Mouse (Mus musculus) MEL (cell line): Measurements from ENCODE around the gene Prdx1. TPM values are rescaled to one million over a fixed set of nuclear protein-coding genes. Genes with fewer than 3 reads are reported as not detected.

Experiments used
- DNase-seq: peaks from one replicate; pipeline ENCODE4 v3.0.0; 2011; ENCODE audit warnings: low read depth, low spot score
- H3K27ac ChIP-seq: 2 replicates; pipeline ENCODE4 v1.5.1; 2012; ENCODE audit warnings: low read depth, mild to moderate bottlenecking, control low read depth, low read length, moderate library complexity; ENCODE audit not compliant: control insufficient read depth
- H3K27me3 ChIP-seq, 2 experiments: fragments of 150-350 bp in 1 of 2; sonication (generic) in 1 of 2; 2 replicates each; pipeline ENCODE4 v1.6.1; 2012; ENCODE audit warnings: low read length in 2 of 2, mild to moderate bottlenecking in 2 of 2, improper control_type of control experiment in 1 of 2, moderate library complexity in 1 of 2; ENCODE audit not compliant: insufficient read depth in 2 of 2, control insufficient read depth in 1 of 2
- H3K36me3 ChIP-seq, 2 experiments: 2 replicates each; pipeline ENCODE4 v1.6.1; 2012 to 2014; ENCODE audit warnings: low read length in 2 of 2, improper control_type of control experiment in 1 of 2, inconsistent platforms in 1 of 2, mild to moderate bottlenecking in 1 of 2; ENCODE audit not compliant: insufficient read depth in 2 of 2, control insufficient read depth in 1 of 2
- H3K4me1 ChIP-seq, 2 experiments: fragments of 150-350 bp in 1 of 2; sonication (generic) in 1 of 2; 2 replicates each; pipeline ENCODE4 v1.6.1; 2012; ENCODE audit warnings: low read length in 2 of 2, improper control_type of control experiment in 1 of 2, mild to moderate bottlenecking in 1 of 2; ENCODE audit not compliant: insufficient read depth in 2 of 2, control insufficient read depth in 1 of 2
- H3K4me3 ChIP-seq, 2 experiments: fragments of 150-350 bp in 1 of 2; sonication (generic) in 1 of 2; 2 replicates each; pipeline ENCODE4 v1.5.1; 2012; ENCODE audit warnings: low read depth in 2 of 2, low read length in 2 of 2, mild to moderate bottlenecking in 2 of 2, moderate library complexity in 2 of 2, control low read depth in 1 of 2, improper control_type of control experiment in 1 of 2; ENCODE audit not compliant: control insufficient read depth in 1 of 2, insufficient read depth in 1 of 2
- H3K79me2 ChIP-seq: 2 replicates; pipeline ENCODE4 v1.6.1; 2012; ENCODE audit warnings: mild to moderate bottlenecking, low read length, moderate library complexity; ENCODE audit not compliant: control insufficient read depth, poor library complexity, insufficient read depth
- H3K9ac ChIP-seq: 2 replicates; pipeline ENCODE4 v1.6.1; 2012; ENCODE audit warnings: low read depth, mild to moderate bottlenecking, control low read depth, low read length, moderate library complexity; ENCODE audit not compliant: control insufficient read depth, poor library complexity, severe bottlenecking
- H3K9me3 ChIP-seq: fragments of 150-350 bp; sonication (generic); replicated peaks from 2 replicates; pipeline ENCODE4 v1.6.1; 2012; ENCODE audit warnings: mild to moderate bottlenecking, low read length, improper control_type of control experiment, moderate library complexity; ENCODE audit not compliant: insufficient read depth
- BHLHE40 ChIP-seq: IDR thresholded peaks from 2 replicates; pipeline ENCODE4 v1.6.1; 2012; ENCODE audit warnings: low read depth, mild to moderate bottlenecking, inconsistent platforms, low read length, improper control_type of control experiment, borderline replicate concordance
- CHD2 ChIP-seq: IDR thresholded peaks from 2 replicates; pipeline ENCODE4 v1.6.1; 2011; ENCODE audit warnings: low read length, improper control_type of control experiment
- E2F4 ChIP-seq: IDR thresholded peaks from 2 replicates; pipeline ENCODE4 v1.6.1; 2011; ENCODE audit warnings: low read depth, low read length, improper control_type of control experiment, borderline replicate concordance
- ELF1 ChIP-seq: IDR thresholded peaks from 2 replicates; pipeline ENCODE4 v1.6.1; 2014; ENCODE audit warnings: low read depth, mild to moderate bottlenecking, inconsistent platforms, low read length, improper control_type of control experiment, moderate library complexity
- ETS1 ChIP-seq: IDR thresholded peaks from 2 replicates; pipeline ENCODE4 v1.6.1; 2012; ENCODE audit warnings: low read depth, mild to moderate bottlenecking, inconsistent platforms, low read length, improper control_type of control experiment, moderate library complexity
- GATA1 ChIP-seq: IDR thresholded peaks from 2 replicates; pipeline ENCODE4 v1.6.1; 2011; ENCODE audit warnings: low read depth, low read length, improper control_type of control experiment
- HCFC1 ChIP-seq: IDR thresholded peaks from 2 replicates; pipeline ENCODE4 v1.6.1; 2012; ENCODE audit warnings: low read depth, mild to moderate bottlenecking, inconsistent platforms, low read length, improper control_type of control experiment, moderate library complexity
- MAFK ChIP-seq: IDR thresholded peaks from 2 replicates; pipeline ENCODE4 v1.6.1; 2011; ENCODE audit warnings: low read depth, mild to moderate bottlenecking, low read length, improper control_type of control experiment, borderline replicate concordance
- MAX ChIP-seq: IDR thresholded peaks from 2 replicates; pipeline ENCODE4 v1.6.1; 2011; ENCODE audit warnings: low read length, improper control_type of control experiment
- MAZ ChIP-seq: IDR thresholded peaks from 2 replicates; pipeline ENCODE4 v1.6.1; 2012; ENCODE audit warnings: low read depth, mild to moderate bottlenecking, inconsistent platforms, low read length, improper control_type of control experiment
- MYB ChIP-seq: IDR thresholded peaks from 2 replicates; pipeline ENCODE4 v1.6.1; 2011; ENCODE audit warnings: mild to moderate bottlenecking, low read depth, low read length, improper control_type of control experiment
- NELFE ChIP-seq: IDR thresholded peaks from 2 replicates; pipeline ENCODE4 v1.6.1; 2011; ENCODE audit warnings: low read depth, low read length, improper control_type of control experiment
- NRF1 ChIP-seq: IDR thresholded peaks from 2 replicates; pipeline ENCODE4 v1.6.1; 2014; ENCODE audit warnings: low read depth, mild to moderate bottlenecking, inconsistent platforms, low read length, improper control_type of control experiment, moderate library complexity; ENCODE audit not compliant: poor library complexity, insufficient read depth, severe bottlenecking
- POLR2A ChIP-seq, 2 experiments: IDR thresholded peaks; 2 replicates each; pipeline ENCODE4 v1.6.1; 2011 to 2012; ENCODE audit warnings: low read length in 2 of 2, mild to moderate bottlenecking in 2 of 2, control low read depth in 1 of 2, improper control_type of control experiment in 1 of 2, low read depth in 1 of 2, moderate library complexity in 1 of 2; ENCODE audit not compliant: control insufficient read depth in 1 of 2, insufficient read depth in 1 of 2, poor library complexity in 1 of 2
- RAD21 ChIP-seq: IDR thresholded peaks from 2 replicates; pipeline ENCODE4 v1.6.1; 2011; ENCODE audit warnings: mild to moderate bottlenecking, low read depth, low read length, improper control_type of control experiment
- SIN3A ChIP-seq: IDR thresholded peaks from 2 replicates; pipeline ENCODE4 v1.6.1; 2012; ENCODE audit warnings: low read length, improper control_type of control experiment, inconsistent platforms
- TBP ChIP-seq: IDR thresholded peaks from 2 replicates; pipeline ENCODE4 v1.8.0; 2011; ENCODE audit warnings: low read depth, low read length, improper control_type of control experiment
- TCF12 ChIP-seq: IDR thresholded peaks from 2 replicates; pipeline ENCODE4 v1.6.1; 2014; ENCODE audit warnings: low read depth, mild to moderate bottlenecking, inconsistent platforms, low read length, improper control_type of control experiment, moderate library complexity
- UBTF ChIP-seq: IDR thresholded peaks from 2 replicates; pipeline ENCODE4 v1.6.1; 2012; ENCODE audit warnings: low read depth, mild to moderate bottlenecking, inconsistent platforms, low read length, improper control_type of control experiment, moderate library complexity, borderline replicate concordance; ENCODE audit not compliant: insufficient read depth
- USF1 ChIP-seq: IDR thresholded peaks from 2 replicates; pipeline ENCODE4 v1.6.1; 2014; ENCODE audit warnings: low read depth, mild to moderate bottlenecking, inconsistent platforms, low read length, improper control_type of control experiment, moderate library complexity
- USF2 ChIP-seq, 2 experiments: IDR thresholded peaks; 2 replicates each; pipeline ENCODE4 v1.6.1; 2011 to 2012; ENCODE audit warnings: improper control_type of control experiment in 2 of 2, low read length in 2 of 2, borderline replicate concordance in 1 of 2, inconsistent platforms in 1 of 2, low read depth in 1 of 2, mild to moderate bottlenecking in 1 of 2; ENCODE audit not compliant: insufficient read depth in 1 of 2
- polyA plus RNA-seq, 2 experiments: library from polyadenylated mRNA; stranded (reverse) in 1 of 2; unstranded in 1 of 2; fragments of >175 nt in 1 of 2; fragments of >200 nt in 1 of 2; gene quantifications; 2 replicates each; pipeline versions ENCODE4 v1.2.1 to v1.2.4; 2012; ENCODE audit warnings: low replicate concordance in 2 of 2, low read depth in 1 of 2; ENCODE audit not compliant: insufficient read length in 2 of 2, insufficient read depth in 1 of 2, missing spikeins in 1 of 2
- total RNA-seq: library from RNA; depleted of rRNA; stranded (reverse); fragments of 300-350 nt; gene quantifications from 2 replicates; pipeline ENCODE4 v1.2.3, GENCODE M21; 2012

The Prdx1 gene
- total and polyA plus RNA-seq, 3 experiments = 223 to 416 TPM; not detected in 1

- TF ChIP-seq UBTF (peak; percentile 44; the same call in 1 of the 2 replicates), NELFE (peak; percentile 50; the same call in 1 of the 2 replicates), ELF1 (peak; percentile 59; the same call in 1 of the 2 replicates), TCF12 (peak; percentile 41; the same call in 1 of the 2 replicates), E2F4 (peak; percentile 82; the same call in 1 of the 2 replicates), NRF1 (no peak), ETS1 (no peak), MAX (peak; percentile 97), TBP (0 out of 2 replicates have a peak, but pooled peaks have one; percentile 37), POLR2A (IDR thresholded peaks at IDR 0.05; ENCODE audit: control insufficient read depth in 1 of 2, insufficient read depth in 1 of 2, low read depth in 1 of 2, low read length in 2 of 2, poor library complexity in 1 of 2) (peak in 1 of 2 experiments; percentile 56; a peak in 1 of 4 replicates), RAD21 (no peak), MAFK (no peak), CHD2 (peak; percentile 86), MYB (no peak), USF1 (peak; percentile 96), BHLHE40 (peak; percentile 85), MAZ (peak; percentile 68; the same call in 1 of the 2 replicates), HCFC1 (peak; percentile 76), SIN3A (peak; percentile 87), GATA1 (0 out of 2 replicates have a peak, but pooled peaks have one; percentile 23), USF2 (IDR thresholded peaks at IDR 0.05; ENCODE audit: borderline replicate concordance in 1 of 2, insufficient read depth in 1 of 2, low read depth in 1 of 2, low read length in 2 of 2) (peak in 1 of 2 experiments; percentile 82; a peak in 2 of 4 replicates)
- Histone ChIP-seq H3K79me2 (no peaks in the 10 kb centered on the region; the same call in 1 of the 2 replicates), H3K4me1 (peaks cover 4 to 5% of the 10 kb centered on the region in 2 experiments), H3K36me3 (peaks cover 0 to 13% of the 10 kb centered on the region in 2 experiments; a peak in 2 of 4 replicates), H3K9ac (peak within 1 kb of the TSS; percentile 75), H3K4me3 (peak within 1 kb of the TSS; percentile 79 to 86), H3K27ac (peak within 1 kb of the TSS; percentile 55), H3K9me3 (no peaks in the 10 kb centered on the region), H3K27me3 (no peaks in the 10 kb centered on the region)
- peak; percentile 100 for DNase-seq
Measured at GRCm38 (mm10) chr4:116720343-116721097, 35.2 kb downstream of the Prdx1 start, which contains the start of gene Tesk2. Gene Tesk2, plus strand, starts transcription at chr4:116720948.
